Mouse (Mus musculus): ENCODE measurements at regions not wholly inside any gene's neighbourhood (a gene's known extent, or its start where the extent isn't known, plus 50 kb on each side); places are given as distances from the start of the nearest gene placed in this dataset.

DNA sequence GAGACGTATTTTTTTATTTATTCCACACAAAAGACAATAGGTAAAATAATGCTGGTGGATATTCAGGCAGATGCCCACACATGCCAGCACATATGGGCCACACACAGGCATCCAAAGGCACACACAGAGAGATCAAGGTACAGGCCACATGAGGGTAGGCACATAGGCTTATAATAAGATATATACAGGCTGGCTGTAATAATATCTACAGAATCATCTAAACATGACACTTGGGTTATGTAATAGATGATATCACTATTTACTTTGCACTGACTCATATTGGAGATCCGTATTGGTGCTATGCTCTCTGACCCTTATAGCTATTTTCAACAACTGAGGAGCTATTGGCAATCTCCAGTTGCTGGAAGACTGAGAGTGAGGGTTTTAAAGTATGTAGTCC lies 785.6 kb upstream of the Lcorl start:
- TF ChIP-seq CTCF (conservative IDR thresholded peaks at IDR 0.05; ENCODE audit: low read length) = no peak
- TF ChIP-seq POU5F1 (IDR thresholded peaks at IDR 0.05; ENCODE audit: borderline replicate concordance, low read length) = no peak
